Mouse (Mus musculus): ENCODE results near the gene Nr3c2. TPM values are rescaled to one million over a fixed set of nuclear protein-coding genes. Genes with fewer than 3 reads are reported as not detected.

Gene Nr3c2
- polyA plus RNA-seq, 1 experiment from 2014 or later, result 5.6 TPM

- Histone ChIP-seq H3K9me3 (no peaks in the 10 kb centered on the region), H3K27me3 (replicated peaks) (no peaks in the 10 kb centered on the region), H3K9ac (no peak overlapping the region), H3K36me3 (no peaks in the 10 kb centered on the region), H3K27ac (no peak overlapping the region), H3K4me2 (replicated peaks) (no peak overlapping the region), H3K4me3 (replicated peaks) (no peak overlapping the region), H3K4me1 (replicated peaks) (no peaks in the 10 kb centered on the region)
- WGBS, result 92% methylated on average over 2 of the region's 2 CpGs
- no peak for ATAC-seq
These were observed 213.5 kb downstream of the Nr3c2 start for GRCm38 (mm10) chr8:77112719-77113118.

DNA sequence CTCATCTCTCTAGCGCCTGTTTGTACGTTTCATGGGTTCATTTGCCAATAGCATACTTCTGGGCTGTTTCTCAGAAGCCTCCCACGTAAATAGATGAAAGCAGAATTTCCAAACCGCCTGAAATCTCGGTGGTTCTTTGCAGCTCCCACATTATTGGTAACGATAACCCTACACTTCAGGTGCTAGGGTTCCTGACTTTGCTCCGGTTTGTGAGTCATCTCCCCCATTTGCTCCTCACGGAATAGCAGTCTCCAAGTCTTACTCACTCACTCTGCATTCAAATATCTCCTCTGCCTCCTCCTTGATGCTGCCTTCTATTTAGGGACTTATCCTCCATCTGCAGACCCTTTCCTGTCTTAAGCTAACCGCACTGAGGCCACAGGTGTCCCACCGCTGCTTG, 215.5 kb downstream of the Nr3c2 start:
- WGBS, result 91% methylated on average over 10 of the region's 10 CpGs
- H3K9me3 ChIP-seq, result no peaks in the 10 kb centered on the region
- H3K27ac ChIP-seq, result no peak overlapping the region
- H3K4me3 ChIP-seq (replicated peaks), result no peak overlapping the region
- no peak overlapping the region for H3K4me2 ChIP-seq (replicated peaks)
- H3K9ac ChIP-seq, result no peak overlapping the region
- no peaks in the 10 kb centered on the region for H3K4me1 ChIP-seq (replicated peaks)
- no peaks in the 10 kb centered on the region for H3K27me3 ChIP-seq (replicated peaks)
- no peak for ATAC-seq
- no peaks in the 10 kb centered on the region for H3K36me3 ChIP-seq

DNA sequence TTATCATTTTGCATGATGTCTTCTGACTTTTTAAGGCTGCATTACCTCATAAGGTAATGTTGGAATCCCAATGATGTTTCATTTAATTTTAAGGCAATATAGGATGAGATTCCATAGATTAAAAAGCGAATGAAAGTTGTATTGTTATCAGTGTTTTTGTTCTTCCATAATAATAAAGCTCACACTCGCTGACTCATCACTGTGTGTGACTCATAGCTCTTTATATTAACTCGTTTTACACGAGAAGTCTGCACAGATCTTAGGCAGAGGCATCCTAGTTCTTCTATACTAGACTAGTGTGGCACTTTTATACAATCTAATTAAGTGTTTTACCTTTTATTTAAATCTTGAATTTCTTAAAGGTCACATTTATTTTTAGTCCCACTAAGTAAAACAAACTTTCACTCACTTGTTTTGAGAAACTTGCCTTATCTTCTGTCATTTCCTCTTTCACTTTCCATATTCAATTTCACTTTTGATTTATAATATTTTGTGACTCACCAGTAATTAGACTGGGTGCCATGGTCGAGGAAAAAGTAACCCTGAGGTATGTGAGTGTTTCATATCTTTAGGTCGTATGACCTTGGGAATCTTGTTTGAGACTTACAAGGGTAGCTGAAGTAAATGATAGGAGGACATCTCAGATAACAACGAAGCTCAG, 217.3 kb downstream of the Nr3c2 start:
- no peak for ATAC-seq
- Histone ChIP-seq H3K36me3 (no peaks in the 10 kb centered on the region), H3K27ac (no peak overlapping the region), H3K9ac (no peak overlapping the region), H3K4me1 (replicated peaks) (peaks cover 2% of the 10 kb centered on the region; the same call in 1 of the 2 replicates), H3K4me3 (replicated peaks) (no peak overlapping the region), H3K4me2 (replicated peaks) (no peak overlapping the region), H3K27me3 (replicated peaks) (no peaks in the 10 kb centered on the region), H3K9me3 (no peaks in the 10 kb centered on the region)
- WGBS, result 62% methylated on average over 7 of the region's 7 CpGs

- no peaks in the 10 kb centered on the region for H3K27me3 ChIP-seq (replicated peaks)
- 39% methylated on average over 10 of the region's 10 CpGs for WGBS
- H3K9me3 ChIP-seq, result no peaks in the 10 kb centered on the region
- no peak overlapping the region for H3K4me3 ChIP-seq (replicated peaks)
- no peaks in the 10 kb centered on the region for H3K36me3 ChIP-seq
- H3K4me2 ChIP-seq (replicated peaks), result no peak overlapping the region
- ATAC-seq, result no peak
- H3K4me1 ChIP-seq (replicated peaks), result peaks cover 2% of the 10 kb centered on the region; the same call in 1 of the 2 replicates
- H3K9ac ChIP-seq, result no peak overlapping the region
- H3K27ac ChIP-seq, result no peak overlapping the region
These were observed 221.7 kb downstream of the Nr3c2 start for GRCm38 (mm10) chr8:77120810-77121570.

DNA sequence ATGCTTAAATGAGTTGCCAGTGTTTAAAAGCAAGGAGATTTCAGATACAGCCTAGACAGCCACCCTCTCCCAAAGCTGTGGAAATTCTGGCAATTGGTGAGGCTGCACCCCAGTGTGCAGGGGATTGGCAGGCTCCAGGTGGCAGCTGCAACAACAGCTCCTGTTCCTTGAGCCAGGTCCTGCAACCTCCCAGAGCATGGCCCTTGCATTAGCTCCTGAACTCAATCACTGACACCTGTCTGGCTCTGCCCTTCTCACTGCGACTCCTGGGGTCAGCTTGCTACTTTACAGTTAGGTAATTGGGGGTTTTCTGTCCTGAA, 222.3 kb downstream of the Nr3c2 start:
- no peak overlapping the region for H3K27ac ChIP-seq
- H3K4me2 ChIP-seq (replicated peaks), result no peak overlapping the region
- no peaks in the 10 kb centered on the region for H3K27me3 ChIP-seq (replicated peaks)
- H3K36me3 ChIP-seq, result no peaks in the 10 kb centered on the region
- H3K9me3 ChIP-seq, result no peaks in the 10 kb centered on the region
- H3K9ac ChIP-seq, result no peak overlapping the region
- ATAC-seq, result no peak
- H3K4me3 ChIP-seq (replicated peaks), result no peak overlapping the region
- 41% methylated on average over 1 of the region's 1 CpGs for WGBS
- H3K4me1 ChIP-seq (replicated peaks), result peaks cover 2% of the 10 kb centered on the region; the same call in 1 of the 2 replicates

DNA sequence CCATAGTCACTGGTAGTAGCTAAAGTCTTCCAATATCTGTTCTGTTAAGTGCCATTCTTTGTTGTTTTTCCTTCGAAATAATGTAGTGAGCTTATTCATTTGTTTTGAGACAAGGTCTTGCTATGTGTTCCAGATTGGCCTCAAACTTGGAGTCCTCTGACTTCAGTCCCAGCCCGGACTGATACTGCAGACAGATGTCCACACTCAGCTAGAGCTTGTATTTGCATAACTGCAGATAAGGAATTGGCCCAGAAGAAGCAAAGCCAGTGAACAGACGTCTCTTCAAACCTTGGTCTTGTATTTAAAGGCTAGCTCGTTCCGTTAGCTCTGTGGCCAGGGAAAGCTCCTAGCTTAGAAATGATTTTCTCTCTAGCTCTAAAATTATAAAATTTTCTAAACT, 223.1 kb downstream of the Nr3c2 start:
- no peak overlapping the region for H3K4me2 ChIP-seq (replicated peaks)
- no peak for ATAC-seq
- WGBS, result 59% methylated on average over 5 of the region's 5 CpGs

DNA sequence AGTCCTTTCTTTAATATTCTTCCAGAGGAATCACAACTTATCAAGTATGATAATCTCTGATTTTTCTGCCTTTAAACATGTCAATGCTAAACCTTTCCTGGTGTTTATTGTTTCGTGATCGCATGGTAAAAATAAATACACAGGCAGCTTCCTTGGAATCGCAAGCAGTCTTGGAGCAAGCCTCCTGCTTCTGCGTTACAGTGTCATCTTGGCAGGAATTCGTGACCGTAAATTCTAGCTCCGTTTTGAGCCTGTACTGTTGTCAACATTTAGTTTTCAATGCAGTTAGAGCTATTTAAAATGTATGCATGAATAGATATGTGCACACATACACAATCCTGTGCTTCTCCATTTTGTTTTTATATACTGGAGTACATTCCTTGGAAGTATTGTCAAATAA, 226.5 kb downstream of the Nr3c2 start:
- Histone ChIP-seq H3K36me3 (no peaks in the 10 kb centered on the region), H3K27me3 (replicated peaks) (no peaks in the 10 kb centered on the region), H3K9ac (no peak overlapping the region), H3K4me1 (replicated peaks) (peaks cover 1% of the 10 kb centered on the region; the same call in 1 of the 2 replicates), H3K9me3 (no peaks in the 10 kb centered on the region), H3K4me2 (replicated peaks) (no peak overlapping the region), H3K4me3 (replicated peaks) (no peak overlapping the region), H3K27ac (no peak overlapping the region)
- no peak for ATAC-seq
- WGBS, result 88% methylated on average over 7 of the region's 7 CpGs

More for the DNA sequence above, 223.1 kb downstream of the Nr3c2 start:
- Histone ChIP-seq H3K36me3 (no peaks in the 10 kb centered on the region), H3K27me3 (replicated peaks) (no peaks in the 10 kb centered on the region), H3K4me3 (replicated peaks) (no peak overlapping the region), H3K9me3 (no peaks in the 10 kb centered on the region), H3K27ac (no peak overlapping the region), H3K4me1 (replicated peaks) (peaks cover 2% of the 10 kb centered on the region; the same call in 1 of the 2 replicates), H3K9ac (no peak overlapping the region)

DNA sequence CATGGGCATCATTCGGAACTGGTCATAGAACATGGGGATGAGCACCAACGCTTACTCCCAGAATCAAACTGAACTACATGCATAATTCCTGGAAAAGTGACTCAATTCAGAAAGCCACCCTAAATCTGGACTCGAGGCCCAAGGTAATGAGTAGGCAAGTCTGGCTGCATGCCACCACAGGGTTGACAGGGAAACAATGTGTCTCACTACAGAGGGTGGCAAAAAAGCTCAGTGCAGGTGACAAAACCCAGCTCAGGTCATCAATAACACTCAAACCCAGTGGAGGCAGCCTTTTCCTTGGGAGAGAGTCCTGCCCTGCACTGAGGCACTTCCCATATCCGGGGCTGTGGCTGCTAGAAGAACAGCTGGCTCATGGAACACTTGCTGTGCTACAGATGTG, 228.8 kb downstream of the Nr3c2 start:
- ATAC-seq, result no peak
- no peaks in the 10 kb centered on the region for H3K4me1 ChIP-seq (replicated peaks)
- H3K27me3 ChIP-seq (replicated peaks), result no peaks in the 10 kb centered on the region
- no peaks in the 10 kb centered on the region for H3K9me3 ChIP-seq
- H3K4me3 ChIP-seq (replicated peaks), result no peak overlapping the region
- no peak overlapping the region for H3K9ac ChIP-seq
- no peaks in the 10 kb centered on the region for H3K36me3 ChIP-seq
- no peak overlapping the region for H3K4me2 ChIP-seq (replicated peaks)
- H3K27ac ChIP-seq, result no peak overlapping the region
- 88% methylated on average over 4 of the region's 4 CpGs for WGBS

- Histone ChIP-seq H3K4me3 (replicated peaks) (no peak overlapping the region), H3K27ac (no peak overlapping the region), H3K4me1 (replicated peaks) (no peaks in the 10 kb centered on the region; the same call in 1 of the 2 replicates), H3K9ac (no peak overlapping the region), H3K36me3 (no peaks in the 10 kb centered on the region), H3K9me3 (no peaks in the 10 kb centered on the region), H3K27me3 (replicated peaks) (no peaks in the 10 kb centered on the region), H3K4me2 (replicated peaks) (no peak overlapping the region; the same call in 1 of the 2 replicates)
- ATAC-seq, result peak; percentile 91
- WGBS, result 37% methylated on average over 11 of the region's 11 CpGs
These were observed 233.8 kb downstream of the Nr3c2 start for GRCm38 (mm10) chr8:77132903-77133637.

DNA sequence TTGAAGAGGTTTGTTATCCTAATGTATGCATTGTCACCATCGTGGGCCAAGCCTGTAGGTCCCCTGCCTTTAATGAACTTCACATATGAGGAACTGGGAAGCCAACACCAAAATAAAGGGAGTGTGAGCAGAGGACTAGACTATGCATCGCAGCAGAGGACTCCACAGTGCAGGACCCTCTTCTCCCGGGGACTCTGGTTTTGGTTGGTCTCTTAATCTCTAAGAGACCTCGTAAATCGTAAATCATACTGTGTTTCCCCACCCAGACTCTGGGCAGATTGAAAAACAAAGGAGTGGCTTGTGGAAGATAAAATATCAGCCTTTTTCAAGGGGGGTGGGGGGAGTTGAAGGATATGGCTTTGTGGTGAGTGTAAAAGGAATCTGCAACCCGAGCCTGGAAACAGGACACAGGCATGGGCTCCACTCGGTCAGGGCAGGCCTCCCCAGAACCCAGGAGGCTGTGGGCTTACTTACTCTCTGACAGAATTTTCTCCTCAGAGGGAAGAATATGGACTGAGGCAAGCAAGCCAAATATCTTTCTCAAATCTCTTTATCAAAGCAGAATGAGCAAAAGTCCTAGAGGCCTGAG, 234.6 kb downstream of the Nr3c2 start:
- WGBS, result 29% methylated on average over 7 of the region's 7 CpGs
- no peaks in the 10 kb centered on the region for H3K27me3 ChIP-seq (replicated peaks)
- H3K4me3 ChIP-seq (replicated peaks), result no peak overlapping the region
- no peak overlapping the region for H3K4me2 ChIP-seq (replicated peaks)
- no peaks in the 10 kb centered on the region for H3K9me3 ChIP-seq
- peak; percentile 64 for ATAC-seq
- no peak overlapping the region for H3K9ac ChIP-seq
- H3K36me3 ChIP-seq, result no peaks in the 10 kb centered on the region
- no peaks in the 10 kb centered on the region; the same call in 1 of the 2 replicates for H3K4me1 ChIP-seq (replicated peaks)
- no peak overlapping the region for H3K27ac ChIP-seq

DNA sequence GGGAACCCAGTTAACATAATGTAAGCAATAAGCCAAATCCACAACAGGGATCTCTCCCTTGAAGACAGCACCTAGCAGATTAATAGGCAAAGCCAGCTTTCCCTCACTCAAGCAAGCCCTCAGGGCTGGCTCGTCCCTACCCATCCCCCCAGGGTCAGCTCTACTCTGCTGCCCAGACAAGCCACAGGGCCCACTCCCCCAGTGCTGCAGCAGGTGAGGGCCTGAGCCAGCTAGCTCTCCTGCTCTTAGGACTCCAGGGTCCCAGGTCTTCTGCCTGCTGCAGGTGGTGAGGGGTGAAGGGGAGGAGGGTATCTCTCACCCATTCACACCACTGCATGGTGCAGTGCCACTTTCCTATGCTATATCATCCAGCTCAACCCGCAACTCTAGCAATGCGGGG, 246.0 kb downstream of the Nr3c2 start:
- no peak overlapping the region for H3K9ac ChIP-seq
- ATAC-seq, result no peak
- H3K9me3 ChIP-seq, result no peaks in the 10 kb centered on the region
- H3K4me2 ChIP-seq (replicated peaks), result no peak overlapping the region
- WGBS, result 81% methylated on average over 3 of the region's 3 CpGs
- H3K36me3 ChIP-seq, result no peaks in the 10 kb centered on the region
- H3K27me3 ChIP-seq (replicated peaks), result no peaks in the 10 kb centered on the region
- H3K27ac ChIP-seq, result no peak overlapping the region
- H3K4me3 ChIP-seq (replicated peaks), result no peak overlapping the region
- H3K4me1 ChIP-seq (replicated peaks), result no peaks in the 10 kb centered on the region

GRCm38 (mm10) chr8:77154496-77154895, 255.3 kb downstream of the Nr3c2 start:
- H3K9me3 ChIP-seq, result no peaks in the 10 kb centered on the region
- H3K27ac ChIP-seq, result no peak overlapping the region
- no peak overlapping the region for H3K4me3 ChIP-seq (replicated peaks)
- no peak overlapping the region for H3K4me2 ChIP-seq (replicated peaks)
- no peak overlapping the region for H3K9ac ChIP-seq
- H3K36me3 ChIP-seq, result no peaks in the 10 kb centered on the region
- WGBS, result 49% methylated on average over 3 of the region's 3 CpGs
- H3K27me3 ChIP-seq (replicated peaks), result no peaks in the 10 kb centered on the region
- no peak for ATAC-seq
- H3K4me1 ChIP-seq (replicated peaks), result no peaks in the 10 kb centered on the region
